Mouse (Mus musculus) 416B (cell line): ENCODE data around the gene Trim6.
"Not testable (repeated sequence)": the region's sequence is repeated elsewhere in the genome, so short reads cannot be mapped to it uniquely, and the experiment has no call there.

Experiments
- DNase-seq: peaks from one replicate; pipeline ENCODE4 v3.0.0; 2011; ENCODE audit warnings: low read depth

The Trim6 gene

DNA sequence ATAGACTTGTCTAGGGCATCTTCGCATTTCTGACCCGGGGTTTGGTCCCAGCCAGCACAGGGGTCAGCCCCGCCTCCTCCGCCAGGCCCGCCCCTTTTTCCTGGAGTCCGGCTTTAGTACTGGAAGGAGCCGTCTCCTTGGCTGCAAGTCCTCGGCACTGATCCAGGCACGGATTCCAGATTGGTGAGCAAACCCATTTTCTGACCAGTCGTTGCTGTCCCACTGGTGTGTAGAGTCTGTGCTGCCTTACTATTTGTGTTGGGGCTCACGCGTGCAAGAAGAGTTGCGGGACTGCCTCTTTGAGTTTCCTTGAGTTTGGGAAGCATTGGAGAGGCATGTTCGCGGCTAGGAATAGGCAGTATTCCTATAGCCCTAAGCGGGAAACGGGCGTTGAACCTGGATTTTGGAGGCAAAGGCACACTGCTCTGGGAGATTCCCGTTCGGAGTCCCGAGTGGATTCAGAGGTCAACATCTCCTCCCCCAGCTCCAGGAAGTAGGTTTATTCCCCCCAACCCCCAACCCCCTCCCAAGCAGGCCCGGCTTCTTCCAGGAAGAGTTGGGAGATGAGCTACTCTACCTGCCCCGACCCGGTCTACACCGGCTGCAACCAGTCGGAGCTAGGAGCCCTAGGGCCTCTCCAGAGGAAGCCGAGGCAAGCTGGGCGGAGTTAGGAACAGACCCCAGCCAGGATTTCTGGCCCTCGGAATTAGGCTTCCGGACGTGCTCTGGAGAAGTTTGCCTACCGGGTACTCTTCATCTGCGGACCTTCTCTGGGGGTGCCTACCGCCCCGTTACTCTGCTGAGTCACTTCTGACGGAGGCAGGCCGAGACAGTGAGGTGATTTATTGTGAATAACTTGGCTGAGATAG, at the start of gene Trim6:
Gene Trim6, plus strand, starts transcription at position 93 of the 869 bp plus-strand sequence.
- peak; percentile 64 for DNase-seq

DNA sequence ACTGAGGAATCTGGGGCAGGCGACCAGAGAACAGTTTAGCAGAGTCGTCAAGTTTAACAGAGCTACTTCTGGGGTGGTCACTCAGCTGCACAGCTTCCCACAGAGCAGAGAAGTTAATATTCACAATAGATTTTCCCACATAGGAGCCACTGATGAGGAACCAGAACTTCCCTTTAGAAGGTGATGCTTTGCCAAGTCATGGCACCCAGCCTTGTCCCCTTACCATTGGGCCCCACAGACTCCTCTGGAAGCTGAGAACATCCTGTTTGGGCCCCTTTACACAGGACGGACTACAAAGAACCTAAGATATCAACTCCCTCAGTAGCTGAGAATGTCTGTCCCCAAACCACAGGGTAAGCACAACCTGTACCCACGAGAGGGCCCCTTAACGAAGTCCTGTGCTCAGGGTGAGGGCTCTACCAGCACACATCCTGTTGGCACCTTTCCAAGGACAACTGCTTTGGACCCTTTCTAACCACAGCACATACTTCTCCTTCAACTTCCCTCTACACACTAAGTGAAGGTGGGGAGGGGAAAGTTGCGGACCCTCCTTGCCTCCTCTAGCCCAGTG, 48.9 kb upstream of the Trim6 start:
- DNase-seq, result peak; percentile 99

DNA sequence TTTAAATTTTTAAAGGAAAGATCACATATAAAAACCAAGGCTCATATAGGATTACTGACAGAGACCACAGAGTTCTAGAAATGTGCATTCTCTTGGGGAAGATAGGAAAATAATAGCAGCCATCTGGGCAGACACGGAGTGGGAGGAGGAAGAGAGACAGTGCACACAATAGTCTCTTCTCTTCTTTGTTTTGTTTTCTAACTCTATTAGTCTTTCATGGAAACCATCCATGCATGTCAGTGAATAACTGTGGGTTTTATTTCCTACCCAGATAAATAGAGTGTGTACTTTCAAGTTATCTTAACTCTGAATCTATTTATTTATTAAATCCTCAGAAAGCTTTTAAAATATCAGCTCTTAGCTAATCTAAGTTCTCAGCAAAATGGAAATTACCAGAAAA, 43.5 kb upstream of the Trim6 start:
- DNase-seq, result no peak

DNA sequence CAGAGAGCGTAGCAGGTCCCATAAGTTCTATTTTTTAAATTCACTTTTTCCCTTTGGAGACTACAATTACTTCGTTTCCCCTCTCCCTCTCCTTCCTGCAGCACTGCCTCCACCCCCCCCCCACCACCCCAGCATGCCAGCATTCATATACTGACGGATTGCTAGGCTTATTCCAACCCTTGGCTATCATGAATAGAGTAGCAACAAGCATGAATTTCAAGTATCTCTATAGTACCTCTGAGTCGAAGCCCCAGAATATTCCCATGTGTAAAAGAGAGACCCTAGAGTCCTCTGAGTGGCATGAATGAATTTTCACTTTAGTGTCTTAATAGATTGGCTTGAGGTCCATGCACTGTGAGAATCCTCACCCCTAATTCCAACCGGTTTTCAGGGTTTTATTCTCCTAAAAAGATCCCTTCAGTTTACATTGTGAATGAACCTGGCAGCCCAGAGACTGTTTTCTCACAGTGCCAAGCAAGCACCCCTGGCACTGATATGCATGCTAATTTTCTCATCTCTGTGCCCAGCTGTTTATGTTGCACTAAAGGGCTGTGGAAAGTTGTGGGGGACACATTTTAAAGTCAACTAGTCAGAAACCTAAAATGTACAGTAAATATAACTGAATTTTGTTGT, 40.1 kb upstream of the Trim6 start:
- no peak for DNase-seq

DNA sequence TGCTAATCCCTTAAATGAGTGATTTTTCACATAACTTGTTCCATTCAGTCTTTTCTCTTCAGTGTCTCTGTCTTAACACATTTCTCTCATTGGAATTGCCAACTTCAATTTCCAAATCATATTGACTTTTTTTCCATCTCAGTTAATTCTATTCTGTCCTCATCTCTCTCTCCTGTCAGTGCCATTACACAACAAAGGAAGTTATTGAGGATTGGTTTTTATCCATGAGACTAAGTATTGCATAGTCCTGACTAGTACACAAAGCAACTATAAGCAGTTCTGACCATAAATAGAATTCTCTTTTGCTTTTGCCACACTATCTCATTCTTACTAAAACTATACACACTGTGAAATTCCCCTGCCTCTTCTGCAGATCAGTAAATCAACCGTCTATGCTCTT, 39.5 kb upstream of the Trim6 start:
- no peak for DNase-seq

DNA sequence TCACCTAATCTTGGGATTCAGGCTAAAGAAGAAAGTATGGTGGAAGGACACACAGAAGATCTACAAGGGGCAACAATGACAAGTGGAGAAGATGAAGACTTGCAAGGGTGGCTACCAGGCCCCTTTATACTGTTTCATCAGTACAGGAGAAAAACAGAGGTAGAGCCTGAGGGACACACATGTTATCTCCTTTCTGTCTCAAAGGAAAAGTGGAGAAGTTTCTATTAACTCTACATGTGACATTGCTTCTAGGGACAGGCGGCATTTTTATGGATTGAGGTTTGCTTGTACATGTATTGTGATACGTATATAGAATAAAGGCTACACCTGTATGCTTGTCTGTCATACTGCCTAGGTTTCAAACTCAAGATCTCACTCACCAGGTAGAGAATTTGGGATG, 35.3 kb upstream of the Trim6 start, which contains the start of gene Olfr648:
Gene Olfr648, minus strand, starts transcription at position 101 of the 400 bp plus-strand sequence.
- no peak for DNase-seq

DNA sequence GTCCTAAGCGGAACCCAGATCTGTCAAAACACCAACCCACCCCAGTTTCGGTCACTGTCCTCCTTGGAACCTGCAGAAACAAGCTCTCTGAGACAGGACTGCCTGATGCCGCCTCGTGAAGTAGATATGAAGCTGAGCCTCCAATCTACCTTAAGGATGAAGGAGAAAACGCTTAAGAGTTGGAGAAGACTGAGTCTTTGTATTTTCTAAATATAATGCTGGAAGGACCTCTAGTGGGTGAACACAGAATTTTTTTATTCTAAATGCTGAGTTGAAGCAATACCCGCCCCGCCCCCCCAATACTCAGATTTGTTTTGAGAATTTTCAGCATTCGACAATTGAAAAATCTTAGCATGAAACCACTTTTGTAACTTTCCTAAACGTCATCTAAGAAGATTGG, 27.3 kb upstream of the Trim6 start:
- DNase-seq, result peak; percentile 78

DNA sequence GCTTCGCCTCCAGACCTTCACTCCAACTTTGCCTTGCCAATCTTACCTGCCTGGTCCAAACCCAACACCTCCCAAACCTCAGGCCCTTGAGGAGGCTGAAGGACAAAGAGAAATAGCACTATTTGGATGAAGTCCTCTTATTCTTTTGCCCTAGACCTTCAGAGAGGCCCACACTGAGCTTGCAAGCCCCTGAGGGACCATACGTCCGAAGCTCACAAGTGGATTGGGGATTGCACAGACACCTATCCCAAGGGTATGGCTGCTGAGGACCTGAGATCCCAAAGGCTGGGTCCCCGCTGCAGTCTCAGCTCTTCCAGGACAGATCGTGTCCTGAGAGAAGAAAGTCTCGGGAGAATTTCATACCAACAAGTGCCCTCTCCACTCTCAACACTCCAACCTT, 22.7 kb upstream of the Trim6 start, which contains the start of gene Olfr649:
Gene Olfr649, minus strand, starts transcription at position 101 of the 400 bp plus-strand sequence.
- no peak for DNase-seq

DNA sequence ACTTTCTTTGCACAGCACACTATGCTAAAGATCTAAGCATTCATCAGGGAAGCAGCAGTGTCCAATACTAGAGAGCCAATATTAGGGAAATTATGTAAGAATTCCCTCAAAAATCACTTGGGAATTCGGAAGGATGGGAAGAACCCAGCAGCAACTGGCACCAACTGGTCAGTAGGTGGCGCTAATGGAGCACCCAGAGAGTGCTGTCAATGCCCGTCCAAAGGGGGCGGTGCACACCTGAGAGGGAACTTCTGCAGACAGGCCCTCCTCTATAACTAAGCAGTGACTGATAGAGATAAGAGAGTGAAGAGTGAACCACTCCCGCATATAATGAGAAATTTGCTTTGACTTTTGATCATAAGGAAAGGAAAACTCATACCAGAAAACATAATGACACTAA, 18.8 kb upstream of the Trim6 start:
- DNase-seq, result peak; percentile 74

DNA sequence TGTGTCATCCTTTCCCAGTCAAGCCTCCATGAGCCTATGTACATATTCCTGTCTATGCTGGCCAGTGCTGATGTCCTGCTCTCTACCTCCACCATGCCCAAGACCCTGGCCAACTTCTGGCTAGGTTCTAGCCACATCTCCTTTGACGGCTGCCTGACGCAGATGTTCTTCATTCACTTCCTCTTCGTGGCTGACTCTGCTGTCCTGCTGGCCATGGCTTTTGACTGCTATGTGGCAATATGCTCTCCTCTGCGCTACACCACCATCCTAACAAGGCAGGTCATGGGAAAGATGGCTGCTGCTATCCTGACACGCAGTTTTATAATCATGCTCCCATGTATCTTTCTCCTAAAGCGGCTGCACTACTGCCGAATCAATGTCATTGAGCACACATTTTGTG, 12.4 kb upstream of the Trim6 start:
- DNase-seq, result peak; percentile 70

DNA sequence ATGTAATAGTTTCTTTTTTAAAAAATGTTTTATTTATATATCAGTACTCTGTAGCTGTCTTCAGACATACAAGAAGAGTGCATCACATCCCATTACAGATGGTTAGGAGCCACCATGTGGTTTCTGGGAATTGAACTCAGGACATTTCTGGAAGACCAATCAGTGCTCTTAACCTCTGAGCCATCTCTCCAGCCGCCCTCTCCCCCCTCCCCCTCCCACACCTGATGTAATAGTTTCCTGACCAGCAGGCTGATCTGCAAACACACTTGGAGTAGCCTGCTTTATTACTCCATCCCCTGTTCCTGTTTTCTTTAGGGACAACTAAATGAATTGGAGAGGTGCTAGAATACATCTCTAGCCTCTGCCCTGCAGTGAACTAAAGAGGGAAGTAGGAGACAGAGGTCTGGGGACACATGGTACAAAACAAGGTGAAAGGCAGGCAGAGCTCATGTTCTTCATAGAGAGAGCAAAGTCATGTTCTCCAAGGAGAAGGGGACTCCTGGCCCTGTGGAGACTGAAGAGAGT, 2.5 kb upstream of the Trim6 start:
- peak; percentile 48 for DNase-seq

DNA sequence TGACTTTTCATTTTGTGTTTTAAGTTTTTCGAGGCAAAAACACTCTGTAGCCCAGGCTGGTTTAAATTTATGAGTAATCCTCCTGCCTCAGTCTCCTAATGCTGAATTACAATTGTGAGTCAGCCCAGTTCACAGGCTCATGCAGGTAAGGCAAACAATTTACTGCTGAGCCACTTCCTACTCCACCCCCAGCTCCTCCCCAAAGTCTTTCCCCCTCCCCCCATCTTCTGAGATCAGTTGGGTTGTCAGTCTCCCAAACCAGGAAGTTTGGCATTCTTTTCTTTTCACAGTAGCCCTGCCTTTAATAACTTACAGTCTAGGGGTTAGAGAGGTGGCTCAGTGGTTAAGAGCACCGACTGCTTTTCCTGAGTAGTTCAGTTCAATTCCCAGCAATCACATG, 712 bp upstream of the Trim6 start:
- peak; percentile 69 for DNase-seq

DNA sequence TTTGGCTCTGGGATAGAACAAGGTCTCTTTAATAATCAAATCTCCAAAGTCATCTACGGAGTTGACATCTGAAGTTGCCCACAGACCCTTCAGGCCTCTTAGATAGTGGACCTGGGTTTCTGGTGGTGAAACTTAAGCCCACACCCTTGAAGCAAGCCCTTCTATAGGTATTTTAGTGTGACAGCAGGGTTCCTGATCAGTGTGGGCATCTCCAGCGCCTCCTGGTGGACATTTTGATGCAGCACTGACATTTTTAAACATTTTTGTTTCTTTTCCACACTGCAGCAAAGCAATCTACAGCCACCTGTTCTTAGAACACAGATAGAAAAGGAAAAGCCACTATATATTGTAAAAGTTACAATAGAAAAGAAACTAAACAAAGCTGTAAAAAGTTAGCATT, 12.6 kb downstream of the Trim6 start:
- peak; percentile 64 for DNase-seq

DNA sequence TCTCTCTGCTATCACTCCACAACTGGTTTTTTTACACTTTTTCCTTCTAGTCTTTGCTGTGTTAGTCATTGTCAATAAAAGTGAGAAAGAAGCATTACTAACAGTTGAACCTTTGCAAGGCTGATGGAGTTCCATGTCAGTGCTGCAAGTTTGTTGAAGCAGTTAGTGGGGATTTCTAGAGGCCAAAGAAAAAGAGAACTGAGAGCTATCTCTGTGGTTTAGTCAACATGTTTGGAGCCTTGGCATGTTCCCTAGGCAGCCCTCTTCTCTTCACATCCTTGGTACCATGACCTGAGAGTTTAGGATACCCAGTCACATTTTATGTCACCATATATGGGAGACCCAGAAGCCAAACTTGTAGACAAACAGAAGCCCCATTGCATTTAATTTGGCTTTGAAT, 22.3 kb downstream of the Trim6 start:
- DNase-seq, result no peak

DNA sequence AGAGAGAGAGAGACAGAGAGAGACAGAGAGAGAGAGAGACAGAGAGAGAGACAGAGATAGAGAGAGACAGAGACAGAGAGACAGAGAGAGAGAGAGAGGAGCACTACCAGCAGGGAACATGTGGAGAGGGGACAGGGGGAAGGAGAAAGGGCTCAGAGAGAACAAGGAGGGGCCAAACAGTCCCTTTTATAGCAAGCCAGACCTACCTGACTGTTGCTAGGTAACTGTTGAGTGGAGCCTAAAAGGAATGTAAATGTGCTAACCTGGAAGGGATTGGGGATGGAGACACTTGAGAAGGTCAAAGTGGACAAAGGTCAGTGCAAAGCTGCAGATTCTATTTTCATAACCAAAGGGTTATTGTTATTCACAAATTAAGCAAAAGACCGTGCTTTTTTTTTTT, 25.0 kb downstream of the Trim6 start:
- DNase-seq, result no peak

DNA sequence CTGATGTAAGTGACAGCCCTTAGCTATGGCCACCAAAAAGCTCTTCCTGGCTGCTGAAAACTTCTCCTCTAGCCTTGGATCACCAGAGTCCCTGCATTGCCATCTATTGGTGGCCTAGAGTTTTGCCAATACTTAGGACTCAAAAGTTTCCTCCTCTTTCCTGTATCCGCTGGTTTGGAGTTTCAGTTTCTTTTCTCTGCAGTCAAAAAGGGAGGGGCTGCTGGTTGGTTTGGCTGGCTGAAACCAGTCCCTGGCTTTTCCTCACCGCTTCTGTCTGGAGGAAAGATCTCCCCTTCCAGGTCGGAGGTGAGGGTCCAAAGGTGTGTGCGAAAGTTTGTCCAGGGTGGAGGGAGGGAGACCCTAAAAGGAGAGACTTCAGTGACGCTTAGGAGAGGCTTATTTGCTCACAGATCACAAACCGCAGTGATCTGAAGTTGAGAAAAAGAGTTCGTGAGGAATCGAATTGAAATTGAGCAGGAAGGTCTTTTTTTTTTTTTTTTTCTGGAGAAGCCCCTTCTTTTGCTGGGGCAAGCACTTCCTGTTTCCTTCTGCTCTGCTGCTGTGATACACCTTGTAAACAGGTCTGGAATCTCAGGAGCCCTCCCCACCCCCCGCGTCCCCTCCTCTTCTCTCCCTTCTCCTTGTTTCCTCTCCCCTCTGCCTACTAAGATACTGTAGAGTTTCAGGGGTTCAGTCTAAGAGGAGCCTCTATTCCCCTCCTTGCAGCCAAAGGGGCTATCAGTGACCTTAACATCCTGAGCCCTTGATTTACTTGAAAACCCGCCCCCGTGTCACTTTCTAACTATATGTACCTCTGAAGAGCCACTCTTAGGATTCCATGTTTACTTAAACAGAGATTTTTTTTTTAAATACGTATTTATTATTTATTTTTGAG, 25.9 kb downstream of the Trim6 start, which contains the start of gene Trim34a:
Gene Trim34a, plus strand, starts transcription at position 171 of the 895 bp plus-strand sequence.
- DNase-seq, result peak; percentile 95

DNA sequence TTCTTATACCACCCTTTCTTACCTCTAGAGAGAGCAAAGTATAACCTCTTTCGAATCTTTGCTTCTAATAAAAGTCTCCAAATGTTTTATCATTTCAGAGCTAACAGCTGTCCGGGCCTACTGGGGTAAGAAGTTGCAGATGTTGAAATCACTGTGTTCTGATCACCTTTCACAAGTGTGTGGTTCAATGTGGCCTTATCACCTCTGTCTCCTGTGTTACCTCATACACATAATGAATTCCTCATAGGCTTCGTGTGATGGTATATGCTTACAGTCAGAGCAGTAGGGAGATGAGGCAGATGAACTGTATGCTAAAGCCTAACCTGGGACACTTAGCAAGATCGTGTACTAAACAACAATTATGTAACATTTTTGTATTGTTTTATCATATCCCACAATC, 41.8 kb downstream of the Trim6 start:
- DNase-seq, result not testable (repeated sequence)

DNA sequence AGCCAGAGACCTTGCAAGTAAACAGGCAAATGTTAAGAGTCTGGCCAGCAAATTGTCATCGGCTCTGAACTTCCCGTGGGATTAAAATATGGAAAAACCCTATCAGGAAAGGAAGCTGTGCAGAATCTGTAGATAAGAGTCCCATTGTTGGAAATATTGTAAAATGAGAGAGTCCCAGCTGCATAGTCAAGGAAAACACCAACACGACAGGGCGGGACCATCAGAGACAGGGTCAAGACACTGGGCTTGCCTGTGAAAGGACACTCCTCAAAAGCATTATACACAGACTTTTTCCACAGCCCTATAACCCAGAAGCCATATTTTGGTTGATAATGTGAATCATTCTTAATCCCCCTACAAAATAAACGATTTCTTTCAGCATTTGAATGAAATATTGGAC, 46.7 kb downstream of the Trim6 start:
- not testable (repeated sequence) for DNase-seq

DNA sequence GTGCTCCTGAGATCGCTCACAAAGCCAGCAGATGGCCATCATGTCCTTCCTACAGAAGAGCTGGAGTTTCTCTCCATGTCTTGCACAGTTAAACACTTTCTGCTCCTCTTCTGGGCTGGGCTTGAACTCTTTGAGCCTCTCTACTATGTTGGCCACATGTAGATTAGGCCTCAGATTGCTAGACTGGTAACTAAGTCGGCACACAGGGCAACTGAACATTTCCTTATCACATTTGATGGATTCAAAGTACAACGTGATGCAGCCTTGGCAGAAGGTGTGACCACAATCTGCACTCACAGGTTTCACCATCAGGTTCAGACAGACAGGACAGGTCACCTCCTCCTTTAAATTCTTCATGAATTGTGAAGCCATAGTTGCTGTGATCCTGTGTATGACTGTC, 60.8 kb downstream of the Trim6 start:
- DNase-seq, result not testable (repeated sequence)
